Mouse (Mus musculus): Measurements from ENCODE around the gene Adgrv1. TPM values are rescaled to one million over a fixed set of nuclear protein-coding genes. Genes with fewer than 3 reads are reported as not detected.

Gene Adgrv1
- total RNA-seq, 2 experiments from 2014 or later = 0.08 to 0.15 TPM

GRCm38 (mm10) chr13:81424002-81424401 lies 209.0 kb downstream of the Adgrv1 start:
- DNase-seq = no peak

GRCm38 (mm10) chr13:81407881-81408460 lies 225.0 kb downstream of the Adgrv1 start:
- no peak for DNase-seq

- DNase-seq = no peak
Measured at GRCm38 (mm10) chr13:81402826-81403225, 230.1 kb downstream of the Adgrv1 start.

- no peak for DNase-seq
Measured at GRCm38 (mm10) chr13:81402191-81402590, 230.8 kb downstream of the Adgrv1 start.

- DNase-seq = peak in 1 of 2 experiments; percentile 9
Measured at GRCm38 (mm10) chr13:81401742-81402141, 231.2 kb downstream of the Adgrv1 start.

GRCm38 (mm10) chr13:81385597-81386362 lies 247.2 kb downstream of the Adgrv1 start:
- DNase-seq = no peak

- DNase-seq = no peak
Measured at GRCm38 (mm10) chr13:81381835-81382234, 251.1 kb downstream of the Adgrv1 start.

- no peak for DNase-seq
Measured at GRCm38 (mm10) chr13:81370801-81371456, 262.0 kb downstream of the Adgrv1 start.

GRCm38 (mm10) chr13:81370196-81370595 lies 262.8 kb downstream of the Adgrv1 start:
- no peak for DNase-seq

- DNase-seq = peak in 1 of 2 experiments; percentile 29
Measured at GRCm38 (mm10) chr13:81369564-81369963, 263.4 kb downstream of the Adgrv1 start.

- DNase-seq = peak; percentile 39 to 43
Measured at GRCm38 (mm10) chr13:81368987-81369386, 264.0 kb downstream of the Adgrv1 start.

GRCm38 (mm10) chr13:81367681-81368376 lies 265.1 kb downstream of the Adgrv1 start:
- DNase-seq = no peak

GRCm38 (mm10) chr13:81360338-81360737 lies 272.6 kb downstream of the Adgrv1 start:
- no peak for DNase-seq

GRCm38 (mm10) chr13:81358766-81359165 lies 274.2 kb downstream of the Adgrv1 start:
- DNase-seq = no peak

GRCm38 (mm10) chr13:81358365-81358764 lies 274.6 kb downstream of the Adgrv1 start:
- no peak for DNase-seq

GRCm38 (mm10) chr13:81357215-81357614 lies 275.7 kb downstream of the Adgrv1 start:
- DNase-seq = no peak

- no peak for DNase-seq
Measured at GRCm38 (mm10) chr13:81354587-81354986, 278.4 kb downstream of the Adgrv1 start.

GRCm38 (mm10) chr13:81352296-81352695 lies 280.7 kb downstream of the Adgrv1 start:
- peak; percentile 74 to 86 for DNase-seq

GRCm38 (mm10) chr13:81351462-81352155 lies 281.3 kb downstream of the Adgrv1 start:
- peak; percentile 68 to 75 for DNase-seq

GRCm38 (mm10) chr13:81347261-81347980 lies 285.5 kb downstream of the Adgrv1 start:
- DNase-seq = no peak

GRCm38 (mm10) chr13:81342987-81343596 lies 289.9 kb downstream of the Adgrv1 start:
- no peak for DNase-seq
